In the genomic region with DNA sequence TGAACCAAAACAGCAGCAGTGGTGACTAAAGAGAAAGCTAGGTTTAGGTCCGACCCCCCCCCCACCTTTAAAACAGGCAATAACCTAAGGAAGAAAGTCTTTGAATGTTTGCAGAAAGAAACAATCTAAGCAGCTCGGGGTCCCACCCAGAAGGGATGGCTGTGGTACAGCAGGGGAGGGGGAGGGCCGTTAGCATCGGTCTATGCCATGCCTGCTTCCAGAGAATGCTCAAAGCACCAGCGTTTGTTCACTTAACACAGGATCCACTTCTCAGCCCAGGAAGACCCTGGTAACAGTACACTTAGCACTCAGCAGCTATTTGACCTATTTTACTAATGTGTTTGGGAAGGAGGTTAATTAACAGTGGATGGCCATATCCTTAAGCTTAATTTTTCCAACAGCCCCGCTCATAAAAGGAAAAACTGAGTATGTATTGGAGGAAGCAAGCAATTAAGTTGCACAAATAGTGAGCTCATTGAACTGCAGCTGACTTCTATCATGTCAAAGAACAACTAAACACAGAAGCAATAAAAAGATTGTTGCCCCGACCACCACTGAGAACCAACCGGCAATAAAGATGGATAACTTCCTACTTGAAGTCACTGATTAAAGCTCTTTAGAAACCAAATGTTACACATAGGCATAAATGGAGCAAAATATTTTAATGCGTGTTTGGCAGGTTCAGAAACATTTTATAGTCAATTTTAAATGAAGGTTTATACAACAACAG, we compare ENCODE assay signal across 19 mouse cellular contexts.
A peak's percentile ranks its signal among the peaks of the same experiment; 100 is the strongest.
DNase-seq lines count a peak whose midpoint lies in the region; ATAC-seq and TF ChIP-seq lines count a peak whose summit lies in the region.
"Had no signal": no experiment of that assay in that cellular context is flagged by ENCODE, and none has a peak within 500 bp of the region (broad histone marks: within the 10 kb centered on the region; RNA-seq: fewer than 3 reads in every experiment).

No protein-coding gene starts in this region.

- H3K36me3 ChIP-seq in kidney, postnatal 0 days (ENCODE audit: insufficient read depth, low read length): no peaks in the 10 kb centered on the region
- no peaks in the 10 kb centered on the region for H3K36me3 ChIP-seq in intestine, postnatal 0 days (ENCODE audit: control insufficient read depth, insufficient read depth)
- H3K36me3 ChIP-seq: embryonic facial prominence, embryonic 13.5 days had no signal

- no peak for TF ChIP-seq CTCF in kidney, postnatal 0 days (IDR thresholded peaks at IDR 0.05; ENCODE audit: low read depth)
- no peak for TF ChIP-seq CTCF in intestine, postnatal 0 days (IDR thresholded peaks at IDR 0.05; ENCODE audit: low read depth)

- no peak for ATAC-seq in kidney, postnatal 0 days (replicated peaks; ENCODE audit: low FRiP score, low read depth)
- no peak for ATAC-seq in intestine, postnatal 0 days
- ATAC-seq: forebrain, postnatal 0 days had no signal

- H3K4me2 ChIP-seq in kidney, postnatal 0 days (ENCODE audit: low read length): no peak overlapping the region
- H3K4me2 ChIP-seq in intestine, postnatal 0 days (replicated peaks; ENCODE audit: low read depth): peak overlapping the region; percentile 21; the same call in 1 of the 2 replicates
- H3K4me2 ChIP-seq: embryonic facial prominence, embryonic 13.5 days; heart, embryonic 11.5 days; hindbrain, embryonic 14.5 days had no signal

- no peaks in the 10 kb centered on the region for H3K9me3 ChIP-seq in kidney, postnatal 0 days (replicated peaks; ENCODE audit: low read length)
- H3K9me3 ChIP-seq in intestine, postnatal 0 days (ENCODE audit: control insufficient read depth): no peaks in the 10 kb centered on the region
- H3K9me3 ChIP-seq: embryonic facial prominence, embryonic 13.5 days had no signal

- no peak overlapping the region for H3K9ac ChIP-seq in kidney, postnatal 0 days (ENCODE audit: low read depth, low read length)
- no peak overlapping the region for H3K9ac ChIP-seq in intestine, postnatal 0 days (ENCODE audit: low read depth, low read length)
- H3K9ac ChIP-seq: embryonic facial prominence, embryonic 13.5 days; forebrain, postnatal 0 days; hindbrain, embryonic 14.5 days; liver, embryonic 14.5 days had no signal

- no peak overlapping the region for H3K27ac ChIP-seq in kidney, postnatal 0 days
- 0 out of 2 replicates have a peak overlapping the region, but pooled peaks have one; percentile 21 for H3K27ac ChIP-seq in intestine, postnatal 0 days (ENCODE audit: low read depth, low read length)
- H3K27ac ChIP-seq: embryonic facial prominence, embryonic 13.5 days; hindbrain, embryonic 14.5 days; liver, embryonic 14.5 days had no signal

- 14% methylated on average over 9 of the region's 9 CpGs for WGBS in kidney, postnatal 0 days
- WGBS in intestine, postnatal 0 days: 3% methylated on average over 9 of the region's 9 CpGs

- peaks cover 5% of the 10 kb centered on the region; the same call in 1 of the 2 replicates for H3K4me1 ChIP-seq in kidney, postnatal 0 days (replicated peaks; ENCODE audit: insufficient read depth, low read length)
- 0 out of 2 replicates have a peak, but pooled peaks cover 3% of the 10 kb centered on the region for H3K4me1 ChIP-seq in intestine, postnatal 0 days (replicated peaks; ENCODE audit: control insufficient read depth, insufficient read depth, low read length)

- H3K4me3 ChIP-seq in kidney, postnatal 0 days (replicated peaks; ENCODE audit: low read depth, low read length): no peak overlapping the region
- no peak overlapping the region for H3K4me3 ChIP-seq in intestine, postnatal 0 days (ENCODE audit: low read depth, low read length)
- H3K4me3 ChIP-seq: embryonic facial prominence, embryonic 13.5 days had no signal

- no peaks in the 10 kb centered on the region for H3K27me3 ChIP-seq in kidney, postnatal 0 days (ENCODE audit: insufficient read depth, low read length)
- H3K27me3 ChIP-seq in intestine, postnatal 0 days (replicated peaks; ENCODE audit: control insufficient read depth, insufficient read depth, low read length): no peaks in the 10 kb centered on the region; the same call in 1 of the 2 replicates

- peak; percentile 29 for DNase-seq in embryo, embryonic 11 days
- no peak for DNase-seq in embryo, embryonic 10.5 days (ENCODE audit: low spot score)
- peak; percentile 85 for DNase-seq in kidney, postnatal 0 days (ENCODE audit: low spot score)
- no peak for DNase-seq in kidney, adult 8-10 months
- DNase-seq in retina, embryonic 14.5 days (ENCODE audit: low spot score): peak; percentile 20
- no peak for DNase-seq in right cerebral cortex, postnatal 36 days (ENCODE audit: low spot score in 2 of 2)
- DNase-seq in adrenal gland, adult 8-10 months: no peak
- DNase-seq: cerebellum, postnatal 10 days; forebrain, postnatal 0 days; gastrocnemius, postnatal 14 days; heart, postnatal 14 days; lung, postnatal 10 days; right cerebral cortex, postnatal 4 days; thymus, adult 2 months had no signal

Comparison
In these comparisons a context has a peak if more than half of its experiments do, and no peak if none do; other contexts are left out.
1. DNase-seq: peak in embryo, embryonic 11 days (single experiment), kidney, postnatal 0 days (single experiment) and retina, embryonic 14.5 days (single experiment); none in embryo, embryonic 10.5 days (single experiment), kidney, adult 8-10 months (0 of 2), right cerebral cortex, postnatal 36 days (0 of 2) and adrenal gland, adult 8-10 months (single experiment).